Mouse (Mus musculus): ENCODE measurements at regions not wholly inside any gene's neighbourhood (a gene's known extent, or its start where the extent isn't known, plus 50 kb on each side); places are given as distances from the start of the nearest gene placed in this dataset.

GRCm38 (mm10) chr14:24754753-24755152 lies 267.8 kb downstream of the Rps24 start:
- peak; percentile 79; the same call in 1 of the 2 replicates for TF ChIP-seq HCFC1 (IDR thresholded peaks at IDR 0.05; ENCODE audit: borderline replicate concordance, insufficient read depth, low read length)
- no peak for TF ChIP-seq CHD2 (IDR thresholded peaks at IDR 0.05; ENCODE audit: low read depth, low read length)
- no peak for TF ChIP-seq ZC3H11A (IDR thresholded peaks at IDR 0.05; ENCODE audit: borderline replicate concordance, low read depth, low read length)
- no peak for TF ChIP-seq ZNF384 (IDR thresholded peaks at IDR 0.05; ENCODE audit: low read depth, low read length)
